Mouse (Mus musculus) splenic B cell, adult 2 months (primary cell): ENCODE data around the gene Tcf21.
A peak's percentile ranks its signal among the peaks of the same experiment; 100 is the strongest.

Source experiments
- DNase-seq: peaks from one replicate; pipeline ENCODE4 v3.0.0-alpha.2; 2011; ENCODE audit warnings: low read depth, low spot score
- H3K27me3 ChIP-seq: 2 replicates; pipeline ENCODE4 v1.6.1; 2012; ENCODE audit warnings: mild to moderate bottlenecking, low read length, moderate library complexity, mixed read lengths; ENCODE audit not compliant: control insufficient read depth, poor library complexity, insufficient read depth, severe bottlenecking
- H3K36me3 ChIP-seq: 2 replicates; pipeline ENCODE4 v1.6.1; 2012; ENCODE audit warnings: mild to moderate bottlenecking, low read length, moderate library complexity, mixed read lengths; ENCODE audit not compliant: control insufficient read depth, poor library complexity, insufficient read depth, severe bottlenecking

Tcf21 gene

DNA sequence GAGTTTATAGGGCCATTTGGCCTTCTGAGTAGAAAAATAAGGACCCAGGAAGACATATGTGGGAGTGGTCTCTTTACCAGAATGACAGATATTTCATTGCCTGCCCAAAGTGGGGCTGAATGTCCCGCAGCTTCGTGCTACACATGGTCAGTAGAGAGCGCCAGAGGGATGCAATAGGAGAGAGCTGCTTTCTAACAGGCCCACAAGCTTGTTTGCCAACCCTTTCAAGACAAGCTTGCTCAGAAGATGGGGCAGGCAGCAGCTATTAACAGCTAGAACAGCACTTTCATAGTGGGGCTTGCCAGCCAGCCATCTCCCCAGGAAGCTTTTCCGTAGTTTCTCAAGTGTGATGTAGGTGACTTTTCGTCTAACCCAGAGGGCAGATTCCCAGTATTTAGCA is 42.0 kb downstream of the Tcf21 start:
- no peak for DNase-seq
- no peaks in the 10 kb centered on the region for H3K36me3 ChIP-seq

DNA sequence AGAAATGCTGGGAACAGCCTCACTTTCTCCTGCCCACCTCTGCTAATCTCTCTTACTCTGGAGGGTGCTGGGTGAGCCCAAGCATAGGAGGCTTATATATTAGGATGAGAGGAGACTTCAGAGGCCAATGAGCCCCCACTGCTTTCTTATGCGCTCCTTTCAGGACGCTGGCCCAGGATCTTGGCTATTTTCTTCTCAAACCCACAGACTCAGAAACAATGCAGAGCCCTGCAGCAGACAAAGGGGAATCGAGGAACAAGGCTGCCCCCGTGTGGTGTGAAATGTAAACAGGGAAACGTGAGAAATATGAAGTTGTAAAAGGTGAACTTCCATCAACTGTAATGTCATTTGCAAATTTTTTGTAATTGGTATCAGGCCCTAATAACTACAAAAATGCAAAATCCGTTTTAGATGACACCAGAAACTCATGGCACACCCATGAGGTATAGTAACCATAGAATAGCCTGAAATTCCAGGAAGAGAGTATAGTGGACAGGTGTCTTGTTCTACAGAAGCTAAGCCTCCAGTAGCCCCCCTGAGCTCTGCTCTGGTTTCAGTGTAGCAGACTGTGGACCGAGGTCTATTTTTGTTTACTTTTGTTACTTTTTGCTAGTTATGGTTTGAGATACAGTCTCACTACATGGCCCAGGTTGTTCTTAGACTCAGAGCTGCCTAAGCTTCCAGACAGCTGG is 43.8 kb downstream of the Tcf21 start:
- DNase-seq: peak; percentile 9
- no peaks in the 10 kb centered on the region for H3K36me3 ChIP-seq
- no peaks in the 10 kb centered on the region for H3K27me3 ChIP-seq

More for the DNA sequence above, 42.0 kb downstream of the Tcf21 start:
- no peaks in the 10 kb centered on the region for H3K27me3 ChIP-seq

DNA sequence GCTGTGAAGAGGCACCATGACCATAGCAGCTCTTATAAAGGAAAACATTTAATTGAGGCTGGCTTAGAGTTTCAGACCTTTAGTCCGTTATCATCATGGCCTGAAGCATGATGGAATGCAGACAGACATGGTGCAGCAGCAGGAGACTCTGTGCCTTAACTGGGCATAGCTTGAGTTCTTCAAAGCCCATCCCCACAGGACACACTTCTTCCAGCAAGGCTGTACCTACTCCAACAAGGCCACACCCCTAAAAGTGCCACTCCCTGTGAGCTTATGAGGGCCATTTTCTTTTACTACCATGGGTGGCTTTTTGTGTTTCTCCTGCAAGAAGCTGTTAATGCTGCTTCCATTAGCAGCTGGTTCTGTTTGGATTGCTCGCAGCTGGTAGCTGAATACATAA is 44.5 kb downstream of the Tcf21 start:
- H3K27me3 ChIP-seq: no peaks in the 10 kb centered on the region
- DNase-seq: no peak
- no peaks in the 10 kb centered on the region for H3K36me3 ChIP-seq

DNA sequence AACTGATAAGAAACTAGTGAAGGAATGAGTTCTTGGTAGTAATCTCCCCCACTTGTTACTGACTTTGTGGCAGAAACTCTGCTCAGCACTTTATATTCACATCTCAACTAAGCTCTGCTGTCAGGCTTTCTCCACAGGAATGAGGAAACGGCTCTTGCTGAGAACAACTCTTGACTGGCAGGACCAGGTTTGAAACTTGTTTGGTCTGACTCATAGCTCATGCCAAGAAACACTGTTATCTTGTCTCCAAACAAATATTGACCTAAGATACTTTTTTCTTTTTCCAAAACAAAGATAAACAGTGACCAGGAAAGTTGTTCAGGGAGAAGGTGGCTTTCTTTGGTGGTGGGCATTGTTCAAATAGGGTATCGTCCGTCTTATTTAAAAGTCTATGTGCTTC is 45.3 kb downstream of the Tcf21 start:
- DNase-seq: no peak
- Histone ChIP-seq H3K27me3 (no peaks in the 10 kb centered on the region), H3K36me3 (no peaks in the 10 kb centered on the region)
